Mouse (Mus musculus) adrenal gland (tissue): Measurements from ENCODE around the gene Cntn2.

ENCODE experiments used
- intact Hi-C: fragments of 180-260 bp; cut with DNase I; formaldehyde crosslinking; loops from one replicate; pipeline ENCODE4 v1.15.1; 2025
- long read RNA-seq, 2 experiments: library from polyadenylated mRNA; unstranded; transcript quantifications; one replicate each; pipeline ENCODE4 v2.0.0; 2020; ENCODE audit warnings: borderline replicate concordance in 1 of 2; ENCODE audit not compliant: insufficient replicate concordance in 1 of 2

The Cntn2 gene
- long read RNA-seq, experiment 1: 0 reads
- long read RNA-seq, experiment 2: 0 reads

GRCm38 (mm10) chr1:132542762-132543306, at the start of gene Cntn2:
TSS of gene Cntn2 (minus strand) at chr1:132543256.
- intact Hi-C loops: no loop called here

GRCm38 (mm10) chr1:132592145-132592544, 49.1 kb upstream of the Cntn2 start:
- intact Hi-C loops: loop anchor here (5.0 kb wide), 1 partner anchor 225 kb away; no protein-coding TSS in a partner anchor

GRCm38 (mm10) chr1:132591399-132591930, 48.4 kb upstream of the Cntn2 start:
- intact Hi-C loops: loop anchor here (5.0 kb wide), 1 partner anchor 224 kb away; no protein-coding TSS in a partner anchor

- intact Hi-C loops: no loop called here
Measured at GRCm38 (mm10) chr1:132586679-132587201, 43.7 kb upstream of the Cntn2 start.

GRCm38 (mm10) chr1:132585376-132585775, 42.3 kb upstream of the Cntn2 start:
- intact Hi-C loops: no loop called here

GRCm38 (mm10) chr1:132582998-132583604, 40.0 kb upstream of the Cntn2 start:
- intact Hi-C loops: no loop called here

- intact Hi-C loops: no loop called here
Measured at GRCm38 (mm10) chr1:132581845-132582839, 39.1 kb upstream of the Cntn2 start.

- intact Hi-C loops: no loop called here
Measured at GRCm38 (mm10) chr1:132580063-132580462, 37.0 kb upstream of the Cntn2 start.

GRCm38 (mm10) chr1:132576845-132577244, 33.8 kb upstream of the Cntn2 start:
- intact Hi-C loops: no loop called here

GRCm38 (mm10) chr1:132572851-132573250, 29.8 kb upstream of the Cntn2 start:
- intact Hi-C loops: no loop called here

GRCm38 (mm10) chr1:132571613-132572012, 28.6 kb upstream of the Cntn2 start:
- intact Hi-C loops: no loop called here

- intact Hi-C loops: no loop called here
Measured at GRCm38 (mm10) chr1:132570906-132571305, 27.9 kb upstream of the Cntn2 start.

GRCm38 (mm10) chr1:132570068-132570780, 27.2 kb upstream of the Cntn2 start:
- intact Hi-C loops: no loop called here

- intact Hi-C loops: no loop called here
Measured at GRCm38 (mm10) chr1:132569516-132569915, 26.5 kb upstream of the Cntn2 start.

- intact Hi-C loops: no loop called here
Measured at GRCm38 (mm10) chr1:132567336-132568125, 24.5 kb upstream of the Cntn2 start.

GRCm38 (mm10) chr1:132565766-132566165, 22.7 kb upstream of the Cntn2 start:
- intact Hi-C loops: no loop called here

GRCm38 (mm10) chr1:132564946-132565345, 21.9 kb upstream of the Cntn2 start:
- intact Hi-C loops: no loop called here

- intact Hi-C loops: no loop called here
Measured at GRCm38 (mm10) chr1:132562337-132562795, 19.3 kb upstream of the Cntn2 start.

- intact Hi-C loops: no loop called here
Measured at GRCm38 (mm10) chr1:132560907-132561700, 18.0 kb upstream of the Cntn2 start.
